Mouse (Mus musculus): ENCODE data around the gene Pih1d3.

Pih1d3 gene

GRCm38 (mm10) chr1:31222564-31222963 lies at the start of gene Pih1d3, which contains the start of gene 4931428L18Rik:
Pih1d3 (plus strand) TSS chr1:31222838.
4931428L18Rik (minus strand) TSS chr1:31222684.
- DNase-seq (ENCODE audit: low read depth, low spot score), result no peak

- no peak for DNase-seq (ENCODE audit: low read depth, low spot score)
Observed at GRCm38 (mm10) chr1:31175401-31175800, 47.2 kb upstream of the Pih1d3 start.

- no peak for DNase-seq (ENCODE audit: low read depth, low spot score)
Observed at GRCm38 (mm10) chr1:31176101-31176500, 46.5 kb upstream of the Pih1d3 start, which contains the start of gene Lgsn. Lgsn (plus strand) TSS chr1:31176401.

GRCm38 (mm10) chr1:31178264-31178663 lies 44.4 kb upstream of the Pih1d3 start:
- no peak for DNase-seq (ENCODE audit: low read depth, low spot score)

DNA sequence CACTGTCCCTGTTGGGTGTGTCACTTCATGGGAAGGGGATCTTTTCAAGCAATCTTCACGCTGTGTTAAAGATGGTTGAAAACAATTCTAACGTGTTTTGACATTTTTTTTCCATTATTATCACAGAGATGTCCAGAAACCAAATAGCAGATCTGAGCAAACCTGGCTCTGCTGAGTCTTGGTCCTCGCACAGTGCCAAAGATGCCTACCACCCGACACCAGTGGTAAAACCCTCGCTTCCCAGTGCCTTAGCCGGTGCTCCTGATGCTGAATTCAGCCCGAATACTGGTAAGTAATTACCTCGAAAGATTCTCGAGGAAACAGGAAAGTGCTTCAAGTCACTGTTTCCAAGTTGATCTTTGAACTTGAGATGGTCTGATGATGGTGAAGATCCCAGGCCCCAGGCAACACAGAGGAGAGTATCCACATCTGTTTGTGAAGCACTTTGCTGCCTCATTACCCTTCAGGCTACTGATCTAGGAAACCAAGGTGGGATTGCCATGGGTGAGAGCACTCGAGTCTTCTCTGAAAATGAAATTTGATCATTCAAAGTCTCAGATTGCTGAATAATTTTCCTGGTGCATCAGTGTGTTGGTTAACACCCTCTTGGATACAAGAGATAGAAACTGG lies 32.3 kb upstream of the Pih1d3 start:
- no peak for DNase-seq (ENCODE audit: low read depth, low spot score)

DNA sequence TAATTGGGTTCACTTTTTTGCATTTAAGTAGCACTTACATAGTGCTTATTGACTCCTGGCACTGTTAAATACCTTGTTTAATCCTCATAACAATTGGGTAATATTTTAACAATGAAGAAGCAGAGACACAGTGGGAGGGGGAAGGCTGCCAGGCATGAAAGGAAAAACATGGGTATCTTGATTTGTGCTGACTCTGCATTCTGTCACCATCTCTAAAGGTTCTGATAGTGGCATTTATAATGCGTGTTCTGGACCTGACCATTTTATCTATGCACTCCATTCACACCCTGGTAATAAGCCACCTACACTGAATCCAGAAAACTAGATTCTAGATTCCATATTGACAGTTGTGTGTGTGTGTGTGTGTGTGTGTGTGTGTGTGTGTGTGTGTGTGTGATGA lies 27.0 kb upstream of the Pih1d3 start:
- no peak for DNase-seq (ENCODE audit: low read depth, low spot score)

GRCm38 (mm10) chr1:31196959-31197358 lies 25.7 kb upstream of the Pih1d3 start:
- DNase-seq (ENCODE audit: low read depth, low spot score), result no peak

- DNase-seq (ENCODE audit: low read depth, low spot score), result no peak
Observed at GRCm38 (mm10) chr1:31203771-31204170, 18.9 kb upstream of the Pih1d3 start.

DNA sequence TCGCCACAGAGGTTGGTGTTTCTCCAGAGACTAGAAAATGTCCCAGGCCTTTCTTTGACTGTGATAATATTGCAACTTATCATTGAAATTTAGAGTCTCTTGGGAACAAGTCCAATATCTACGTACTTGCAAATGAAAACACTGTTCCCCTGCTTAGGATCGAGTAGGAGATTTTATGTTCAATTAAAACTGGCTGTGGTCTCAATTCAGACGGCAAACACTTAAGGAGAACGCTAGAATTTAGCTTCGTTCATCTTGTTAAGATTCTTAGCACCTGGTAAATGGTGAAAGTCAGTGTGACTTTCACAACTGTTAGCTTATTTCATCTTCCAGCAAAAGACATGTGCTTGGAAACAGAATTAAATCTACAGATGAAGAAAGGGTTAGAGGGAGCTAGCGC lies 17.3 kb upstream of the Pih1d3 start:
- no peak for DNase-seq (ENCODE audit: low read depth, low spot score)

DNA sequence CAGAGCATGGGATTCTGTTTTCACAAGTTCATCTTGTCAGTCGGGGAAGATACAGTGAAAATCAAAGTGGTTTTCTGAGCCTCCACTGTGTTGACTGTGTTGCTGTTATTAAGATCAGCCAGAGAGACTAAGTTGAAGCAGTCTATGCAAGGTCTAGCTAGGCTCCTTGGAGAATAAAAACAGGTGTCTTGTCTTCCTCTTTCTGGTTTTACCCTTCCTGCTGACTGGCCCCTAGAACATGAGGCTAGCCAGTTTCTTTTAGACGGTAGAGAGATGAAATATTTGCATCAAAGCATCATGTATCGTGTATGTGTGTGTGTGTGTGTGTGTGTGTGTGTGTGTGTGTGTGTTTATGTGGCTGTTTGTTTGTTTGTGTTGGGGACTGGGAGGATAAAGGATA lies 16.9 kb upstream of the Pih1d3 start:
- no peak for DNase-seq (ENCODE audit: low read depth, low spot score)

DNA sequence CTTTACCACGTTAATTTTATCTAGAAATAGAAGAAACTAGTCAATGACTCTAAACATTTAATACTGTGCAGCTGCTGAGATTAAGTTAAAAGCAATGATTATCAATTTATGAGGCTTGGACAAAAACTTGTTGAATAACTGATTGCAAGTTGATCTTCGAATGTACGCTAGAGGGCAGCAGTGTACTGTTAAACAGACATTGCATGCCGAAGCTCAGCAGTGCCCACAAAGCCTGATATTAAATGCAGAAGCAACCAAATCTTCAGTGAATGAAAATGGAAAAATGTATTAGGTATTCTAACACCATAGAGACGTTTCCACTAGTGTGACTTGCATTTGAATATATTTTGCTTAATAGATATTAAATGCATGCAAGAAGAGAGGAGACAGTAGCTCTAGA lies 12.5 kb upstream of the Pih1d3 start:
- peak; percentile 6 for DNase-seq (ENCODE audit: low read depth, low spot score)

- DNase-seq (ENCODE audit: low read depth, low spot score), result no peak
Observed at GRCm38 (mm10) chr1:31214831-31215230, 7.8 kb upstream of the Pih1d3 start.

DNA sequence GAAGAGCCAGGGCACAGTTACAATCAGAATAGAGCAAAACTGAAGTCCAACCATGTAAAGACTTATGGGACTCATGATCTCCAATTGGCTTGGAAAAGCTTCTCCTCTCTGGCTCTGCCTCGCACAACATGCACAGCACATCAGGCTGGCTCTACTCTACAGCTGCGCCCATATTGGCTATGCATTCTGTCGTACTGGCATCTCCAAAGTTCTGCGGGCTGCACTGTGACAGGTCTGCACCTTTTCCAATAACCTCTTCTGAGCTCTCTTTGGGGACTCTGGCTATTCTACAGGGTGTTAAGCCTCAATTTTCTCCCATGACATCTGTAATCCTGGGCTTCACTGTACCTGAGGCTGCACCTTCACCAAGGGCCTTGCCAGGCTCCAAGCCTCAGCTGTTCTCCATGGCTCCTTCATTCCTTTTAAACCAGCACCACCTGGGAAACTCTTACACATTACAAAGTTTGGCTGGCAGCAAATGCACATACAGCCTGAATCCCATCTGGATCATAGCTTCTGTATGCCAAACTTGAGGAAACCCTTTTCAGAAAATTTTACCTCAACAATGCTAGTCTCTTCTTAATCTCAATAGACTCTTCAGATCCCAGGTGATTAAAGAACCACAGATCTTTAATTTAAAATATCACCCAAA lies 1.9 kb upstream of the Pih1d3 start:
- DNase-seq (ENCODE audit: low read depth, low spot score), result no peak

- DNase-seq (ENCODE audit: low read depth, low spot score), result no peak
Observed at GRCm38 (mm10) chr1:31233319-31234036, 10.8 kb downstream of the Pih1d3 start.

DNA sequence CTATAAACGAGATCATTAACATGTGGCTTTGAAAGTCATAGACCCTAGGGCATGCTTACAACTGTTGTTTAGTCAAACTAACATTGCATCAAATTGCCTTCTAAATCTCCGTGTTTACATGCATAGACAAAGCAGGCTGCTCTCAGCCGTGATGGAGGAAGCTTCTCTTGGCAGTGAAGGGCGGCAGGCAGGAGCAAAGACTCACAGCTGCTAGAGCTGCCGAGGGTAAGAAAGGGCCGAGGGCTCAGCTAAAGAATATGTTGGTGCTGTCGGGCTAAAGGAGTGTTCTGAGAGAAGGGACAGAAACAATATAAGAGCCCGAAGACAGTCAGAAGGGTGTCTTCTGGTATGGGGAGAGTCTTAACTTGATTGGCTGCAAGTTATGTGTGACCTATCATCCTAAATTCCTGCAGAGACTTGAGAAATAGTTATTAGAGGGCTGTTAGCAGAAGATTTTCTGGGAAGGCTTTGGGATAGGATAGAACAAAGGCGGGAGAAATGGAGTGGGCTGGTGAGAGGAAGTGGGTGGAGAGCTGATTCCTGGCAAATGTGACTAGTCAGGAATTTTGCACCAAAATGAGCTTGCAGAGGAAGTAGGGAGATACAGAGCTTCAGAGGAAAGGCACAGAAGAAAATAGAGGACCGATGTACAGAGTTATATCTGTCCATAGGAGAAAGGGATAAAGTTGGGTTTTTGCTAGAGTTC lies 37.7 kb downstream of the Pih1d3 start:
- no peak for DNase-seq (ENCODE audit: low read depth, low spot score)

Data from skeletal muscle tissue, adult 2 months (tissue).